Mouse (Mus musculus) lung, postnatal 0 days (tissue): ENCODE results near the gene Dnajc5.

Experiments
- CTCF ChIP-seq: IDR thresholded peaks from 2 replicates; pipeline ENCODE4 v1.5.1; 2016; ENCODE audit warnings: antibody characterized with exemption, mild to moderate bottlenecking
- EP300 ChIP-seq: IDR thresholded peaks from 2 replicates; pipeline ENCODE4 v1.6.1; 2016; ENCODE audit warnings: antibody characterized with exemption, mild to moderate bottlenecking, control low read depth

GRCm38 (mm10) chr2:181580131-181580772 lies 60.0 kb downstream of the Dnajc5 start:
- TF ChIP-seq CTCF (no peak), EP300 (no peak)
